Mouse (Mus musculus): Measurements from ENCODE around the gene Pqbp1. TPM values are rescaled to one million over a fixed set of nuclear protein-coding genes. Genes with fewer than 3 reads are reported as not detected.
"Not testable (repeated sequence)": the region's sequence is repeated elsewhere in the genome, so short reads cannot be mapped to it uniquely, and the experiment has no call there.

The Pqbp1 gene
- polyA plus RNA-seq, 1 experiment from 2014 or later, result 39.7 TPM

DNA sequence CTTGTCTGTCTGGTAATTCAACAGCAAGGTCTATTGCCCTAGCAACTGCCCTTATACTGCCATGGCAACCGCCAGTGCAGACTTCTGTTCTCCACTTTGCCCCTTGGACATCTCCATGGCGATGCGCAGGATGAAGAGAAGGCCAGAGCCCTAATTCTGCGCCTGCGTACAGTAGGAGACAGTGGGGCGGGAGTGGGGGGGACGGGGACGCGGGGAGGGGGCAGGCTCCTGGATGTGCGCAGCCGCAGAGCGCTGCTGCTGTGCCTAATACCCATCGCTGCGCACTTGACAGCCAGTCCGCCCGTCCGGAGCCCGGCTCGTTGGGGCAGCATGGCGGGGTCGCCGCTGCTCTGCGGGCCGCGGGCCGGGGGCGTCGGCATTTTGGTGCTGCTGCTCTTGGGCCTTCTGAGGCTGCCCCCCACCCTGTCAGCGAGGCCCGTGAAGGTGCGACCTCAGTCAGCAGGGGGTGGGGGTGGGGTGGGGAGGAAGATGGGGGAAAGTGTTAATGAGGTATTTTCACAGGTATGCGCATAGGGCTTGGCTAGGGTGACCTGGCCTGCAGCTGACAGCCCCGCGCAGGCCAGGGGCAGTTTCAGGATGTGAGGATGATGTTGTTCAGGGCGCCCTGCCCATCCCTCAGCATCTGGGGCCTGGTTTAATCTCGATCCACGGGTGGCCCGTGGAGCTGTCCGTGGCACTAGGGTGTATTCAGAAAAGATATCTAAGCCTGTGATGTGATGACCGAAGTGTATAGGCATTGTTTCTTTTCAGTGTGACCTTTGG lies 20.7 kb upstream of the Pqbp1 start, which contains the start of gene Pcsk1n:
TSS of gene Pcsk1n (plus strand) at position 222 of the 783 bp plus-strand sequence.
- H3K36me3 ChIP-seq (replicated peaks), result no peaks in the 10 kb centered on the region
- no peaks in the 10 kb centered on the region for H3K4me1 ChIP-seq (replicated peaks)
- no peak within 1 kb of the TSS for H3K4me2 ChIP-seq
- H3K9me3 ChIP-seq (replicated peaks), result no peaks in the 10 kb centered on the region
- 20% methylated on average over 40 of the region's 40 CpGs for WGBS (ENCODE audit: insufficient replicate concordance)
- H3K4me3 ChIP-seq (replicated peaks), result no peak within 1 kb of the TSS
- peaks cover 68% of the 10 kb centered on the region for H3K27me3 ChIP-seq
- no peak within 1 kb of the TSS for H3K9ac ChIP-seq
- no peak within 1 kb of the TSS for H3K27ac ChIP-seq (replicated peaks)
- ATAC-seq (ENCODE audit: insufficient read depth), result no peak

GRCm38 (mm10) chrX:7917960-7918359 lies 18.9 kb upstream of the Pqbp1 start:
- not testable (repeated sequence) for H3K27ac ChIP-seq (replicated peaks)

DNA sequence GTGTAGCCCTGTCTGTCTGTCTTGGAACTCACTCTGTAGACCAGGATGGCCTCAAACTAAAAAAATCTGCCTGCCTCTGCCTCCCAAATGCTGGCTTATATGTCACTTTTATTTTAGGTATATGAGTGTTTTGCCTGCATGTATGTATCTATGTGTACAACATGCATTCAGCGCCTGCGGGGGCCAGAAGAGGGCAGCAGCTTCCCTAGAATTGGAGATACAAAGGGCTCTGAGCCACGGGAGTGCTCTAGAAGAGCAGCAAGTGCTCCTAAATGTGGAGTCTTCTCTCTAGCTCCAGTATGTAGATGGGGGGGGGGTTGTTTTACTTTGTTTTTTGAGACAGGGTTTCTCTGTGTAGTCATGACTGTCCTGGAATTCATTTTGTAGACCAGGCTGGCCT lies 16.6 kb upstream of the Pqbp1 start:
- H3K27ac ChIP-seq (replicated peaks); H3K4me2 ChIP-seq; H3K9ac ChIP-seq; H3K4me1 ChIP-seq (replicated peaks); ATAC-seq (ENCODE audit: insufficient read depth); H3K9me3 ChIP-seq (replicated peaks); H3K4me3 ChIP-seq (replicated peaks); H3K36me3 ChIP-seq (replicated peaks): not testable (repeated sequence)
- 20% methylated on average over 3 of the region's 3 CpGs for WGBS (ENCODE audit: insufficient replicate concordance)
- peaks cover 27% of the 10 kb centered on the region for H3K27me3 ChIP-seq

More at GRCm38 (mm10) chrX:7917960-7918359, 18.9 kb upstream of the Pqbp1 start:
- WGBS (ENCODE audit: insufficient replicate concordance), result 53% methylated on average over 6 of the region's 6 CpGs
- H3K4me3 ChIP-seq (replicated peaks); ATAC-seq (ENCODE audit: insufficient read depth); H3K4me1 ChIP-seq (replicated peaks); H3K36me3 ChIP-seq (replicated peaks); H3K9me3 ChIP-seq (replicated peaks); H3K9ac ChIP-seq; H3K4me2 ChIP-seq: not testable (repeated sequence)
- H3K27me3 ChIP-seq, result peaks cover 50% of the 10 kb centered on the region

DNA sequence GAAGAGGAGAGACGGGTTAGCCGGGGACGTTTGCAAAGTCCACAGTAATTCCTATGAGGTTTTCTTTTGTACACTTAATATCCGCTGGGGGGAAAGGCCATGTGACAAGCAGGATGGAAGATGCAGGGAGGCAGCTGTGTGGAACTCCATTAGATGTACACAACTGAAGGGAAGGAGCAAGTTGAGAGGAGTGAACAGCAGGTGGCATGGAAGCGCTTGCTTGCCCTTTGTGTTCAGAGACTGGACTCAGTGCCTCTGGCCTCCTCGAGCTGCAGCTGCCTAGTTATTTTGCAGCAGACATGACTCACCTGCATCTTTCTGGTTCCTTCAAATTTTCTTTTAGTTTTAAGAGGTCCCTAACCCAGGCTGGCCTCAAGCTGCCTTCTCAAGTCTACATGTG lies 11.4 kb upstream of the Pqbp1 start:
- ATAC-seq (ENCODE audit: insufficient read depth), result no peak
- Histone ChIP-seq H3K27me3 (no peaks in the 10 kb centered on the region), H3K9me3 (replicated peaks) (no peaks in the 10 kb centered on the region), H3K4me2 (no peak overlapping the region), H3K4me1 (replicated peaks) (no peaks in the 10 kb centered on the region), H3K36me3 (replicated peaks) (peaks cover 10% of the 10 kb centered on the region; the same call in 1 of the 2 replicates), H3K9ac (no peak overlapping the region), H3K4me3 (replicated peaks) (no peak overlapping the region), H3K27ac (replicated peaks) (no peak overlapping the region)
- WGBS (ENCODE audit: insufficient replicate concordance), result 53% methylated on average over 6 of the region's 6 CpGs

GRCm38 (mm10) chrX:7909242-7909641 lies 10.2 kb upstream of the Pqbp1 start, which contains the start of gene Gm10490:
Gene Gm10490 (plus strand): TSS chrX:7909542.
- H3K27me3 ChIP-seq; H3K4me2 ChIP-seq; H3K27ac ChIP-seq (replicated peaks); H3K4me1 ChIP-seq (replicated peaks); H3K9me3 ChIP-seq (replicated peaks); H3K4me3 ChIP-seq (replicated peaks); ATAC-seq (ENCODE audit: insufficient read depth); H3K9ac ChIP-seq: not testable (repeated sequence)
- H3K36me3 ChIP-seq (replicated peaks), result peaks cover 10% of the 10 kb centered on the region; the same call in 1 of the 2 replicates
- WGBS (ENCODE audit: insufficient replicate concordance), result 63% methylated on average over 4 of the region's 4 CpGs

GRCm38 (mm10) chrX:7907735-7908134 lies 8.7 kb upstream of the Pqbp1 start, which contains the start of gene Gm10491:
Gene Gm10491 (minus strand): TSS chrX:7907835.
- Histone ChIP-seq H3K9ac (no peak within 1 kb of the TSS), H3K27ac (replicated peaks) (no peak within 1 kb of the TSS), H3K9me3 (replicated peaks) (no peaks in the 10 kb centered on the region), H3K4me3 (replicated peaks) (no peak within 1 kb of the TSS), H3K4me2 (no peak within 1 kb of the TSS), H3K4me1 (replicated peaks) (no peaks in the 10 kb centered on the region), H3K27me3 (no peaks in the 10 kb centered on the region), H3K36me3 (replicated peaks) (peaks cover 10% of the 10 kb centered on the region; the same call in 1 of the 2 replicates)
- ATAC-seq (ENCODE audit: insufficient read depth), result no peak
- whole genome bisulfite sequencing (ENCODE audit: insufficient replicate concordance), result 67% methylated on average over 5 of the region's 5 CpGs

GRCm38 (mm10) chrX:7904441-7904840 lies 5.4 kb upstream of the Pqbp1 start:
- Histone ChIP-seq H3K9me3 (replicated peaks) (no peaks in the 10 kb centered on the region), H3K9ac (no peak overlapping the region), H3K4me1 (replicated peaks) (peaks cover 10% of the 10 kb centered on the region), H3K4me2 (no peak overlapping the region), H3K36me3 (replicated peaks) (peaks cover 13% of the 10 kb centered on the region; the same call in 1 of the 2 replicates), H3K27ac (replicated peaks) (no peak overlapping the region), H3K4me3 (replicated peaks) (no peak overlapping the region), H3K27me3 (no peaks in the 10 kb centered on the region)
- ATAC-seq (ENCODE audit: insufficient read depth), result no peak
- WGBS (ENCODE audit: insufficient replicate concordance), result 71% methylated on average over 5 of the region's 5 CpGs

GRCm38 (mm10) chrX:7898211-7898610 lies 858 bp downstream of the Pqbp1 start:
- Histone ChIP-seq H3K36me3 (replicated peaks) (peaks cover 18% of the 10 kb centered on the region; the same call in 1 of the 2 replicates), H3K4me1 (replicated peaks) (peaks cover 20% of the 10 kb centered on the region), H3K27me3 (no peaks in the 10 kb centered on the region), H3K4me2 (peak overlapping the region; percentile 78), H3K4me3 (replicated peaks) (peak overlapping the region; percentile 74), H3K9ac (peak overlapping the region; percentile 50), H3K9me3 (replicated peaks) (no peaks in the 10 kb centered on the region), H3K27ac (replicated peaks) (peak overlapping the region; percentile 84)
- WGBS (ENCODE audit: insufficient replicate concordance), result 17% methylated on average over 13 of the region's 13 CpGs
- no peak for ATAC-seq (ENCODE audit: insufficient read depth)

GRCm38 (mm10) chrX:7883841-7884567 lies 15.1 kb downstream of the Pqbp1 start, which contains the start of gene Slc35a2:
Gene Slc35a2 (plus strand): TSS chrX:7884028.
- Histone ChIP-seq H3K36me3 (replicated peaks) (no peaks in the 10 kb centered on the region), H3K9ac (peak within 1 kb of the TSS; percentile 58), H3K27me3 (no peaks in the 10 kb centered on the region), H3K4me1 (replicated peaks) (peaks cover 22% of the 10 kb centered on the region), H3K4me3 (replicated peaks) (peak within 1 kb of the TSS; percentile 69), H3K27ac (replicated peaks) (peak within 1 kb of the TSS; percentile 67; the same call in 1 of the 2 replicates), H3K9me3 (replicated peaks) (no peaks in the 10 kb centered on the region), H3K4me2 (peak within 1 kb of the TSS; percentile 74)
- 12% methylated on average over 49 of the region's 49 CpGs for WGBS (ENCODE audit: insufficient replicate concordance)
- peak; percentile 93 for ATAC-seq (ENCODE audit: insufficient read depth)

- Histone ChIP-seq H3K4me3 (replicated peaks) (no peak overlapping the region), H3K9me3 (replicated peaks) (no peaks in the 10 kb centered on the region), H3K9ac (no peak overlapping the region), H3K27me3 (peaks cover 4% of the 10 kb centered on the region; the same call in 1 of the 2 replicates), H3K4me1 (replicated peaks) (peaks cover 34% of the 10 kb centered on the region), H3K4me2 (peak overlapping the region; percentile 82), H3K36me3 (replicated peaks) (peaks cover 12% of the 10 kb centered on the region), H3K27ac (replicated peaks) (no peak overlapping the region)
- no peak for ATAC-seq (ENCODE audit: insufficient read depth)
- WGBS (ENCODE audit: insufficient replicate concordance), result 14% methylated on average over 11 of the region's 11 CpGs
Measured at GRCm38 (mm10) chrX:7879819-7880218, 19.2 kb downstream of the Pqbp1 start.

DNA sequence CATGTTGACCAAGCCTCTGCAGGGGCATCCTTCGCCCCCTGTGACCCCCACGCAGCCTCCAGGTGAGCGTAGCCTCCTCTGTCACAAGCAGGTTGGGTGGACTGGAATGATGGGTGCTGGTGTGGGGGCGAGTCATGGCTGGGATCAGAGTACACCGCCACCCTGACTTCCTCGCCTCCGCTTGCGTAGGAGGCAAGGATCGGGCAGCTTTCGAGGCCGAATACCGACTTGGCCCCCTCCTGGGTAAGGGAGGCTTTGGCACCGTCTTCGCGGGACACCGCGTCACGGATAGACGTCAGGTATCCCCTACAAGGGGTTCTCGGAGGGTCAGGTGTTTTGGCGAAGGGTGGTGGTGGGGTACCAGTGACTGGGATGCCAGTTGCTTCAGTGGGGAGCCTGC lies 20.6 kb downstream of the Pqbp1 start:
- peak overlapping the region; percentile 55 for H3K4me3 ChIP-seq (replicated peaks)
- peaks cover 28% of the 10 kb centered on the region for H3K4me1 ChIP-seq (replicated peaks)
- no peak overlapping the region for H3K27ac ChIP-seq (replicated peaks)
- peak overlapping the region; percentile 32; the same call in 1 of the 2 replicates for H3K9ac ChIP-seq
- peaks cover 4% of the 10 kb centered on the region; the same call in 1 of the 2 replicates for H3K27me3 ChIP-seq
- 0 out of 2 replicates have a peak, but pooled peaks have one; percentile 2 for ATAC-seq (ENCODE audit: insufficient read depth)
- no peaks in the 10 kb centered on the region for H3K9me3 ChIP-seq (replicated peaks)
- H3K4me2 ChIP-seq, result peak overlapping the region; percentile 82
- WGBS (ENCODE audit: insufficient replicate concordance), result 26% methylated on average over 21 of the region's 21 CpGs
- H3K36me3 ChIP-seq (replicated peaks), result peaks cover 25% of the 10 kb centered on the region

All from liver, embryonic 15.5 days (tissue).